Mouse (Mus musculus): ENCODE data around the gene Enpp4. TPM values are rescaled to one million over a fixed set of nuclear protein-coding genes. Genes with fewer than 3 reads are reported as not detected.

The Enpp4 gene
- 10 to 100 TPM; 15.5 to 16.1 TPM for total RNA-seq (2021)

DNA sequence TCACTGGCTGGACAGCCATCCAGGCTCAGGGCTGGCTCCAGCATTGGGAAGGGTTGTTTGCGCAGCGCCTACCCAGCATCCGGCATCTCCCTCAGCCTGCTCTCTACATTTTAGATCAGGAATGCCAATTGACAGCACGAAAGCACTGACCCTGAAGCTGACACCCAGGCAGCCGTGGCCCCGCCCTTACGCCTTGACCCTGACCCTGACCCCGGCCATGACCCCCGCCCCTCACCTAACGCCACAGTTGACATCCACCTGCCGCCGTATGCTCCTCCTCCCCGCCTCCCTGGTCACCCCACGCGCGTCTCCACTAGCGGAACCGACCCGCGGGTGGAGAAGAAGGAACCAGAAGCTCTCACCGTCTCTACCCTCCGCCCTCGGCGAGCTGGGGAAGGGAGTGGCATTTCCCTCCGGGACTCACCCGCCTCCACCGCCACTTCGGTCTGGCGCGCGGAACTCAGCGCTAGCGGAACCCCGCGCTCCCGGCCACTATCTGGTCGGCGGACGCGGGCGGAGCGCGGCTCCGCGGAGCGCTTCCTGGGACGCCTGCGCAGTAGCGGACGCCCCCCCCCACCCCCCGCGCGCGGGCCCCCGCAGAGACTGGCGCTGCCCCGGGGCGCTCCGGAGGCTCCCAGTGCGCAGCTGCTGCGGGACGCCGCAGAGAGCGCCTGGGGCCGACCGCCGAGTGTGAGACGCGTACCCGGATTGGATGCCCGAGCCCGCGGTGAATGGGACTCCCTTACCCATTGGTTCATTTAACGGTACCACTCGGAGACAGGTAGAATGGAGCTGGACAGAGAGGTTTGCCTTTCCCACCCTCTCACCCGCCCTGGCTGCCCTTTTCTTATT, at the start of gene Enpp4:
TSS of gene Enpp4 (minus strand) at position 523 of the 852 bp plus-strand sequence.
- peak; percentile 87 to 90 for DNase-seq

DNA sequence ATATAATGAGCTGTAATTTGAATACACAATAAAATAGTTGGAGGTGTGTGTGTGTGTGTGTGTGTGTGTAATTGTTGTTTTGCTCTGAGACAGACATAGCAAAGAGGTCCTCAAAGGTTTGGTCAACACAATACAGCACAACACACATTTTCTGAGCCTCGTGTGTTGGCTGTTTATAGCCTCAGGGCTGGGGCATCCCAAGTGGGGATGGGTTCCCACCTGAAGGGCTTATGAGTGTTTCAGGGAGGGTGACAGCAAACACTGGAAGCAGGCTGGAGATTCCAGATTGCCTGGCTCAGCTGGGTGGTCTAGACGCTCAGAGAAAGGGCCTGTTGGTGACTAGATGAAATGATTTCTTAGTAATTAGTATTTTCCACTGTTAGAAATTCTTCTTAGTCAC, 49.6 kb upstream of the Enpp4 start:
- DNase-seq = no peak

DNA sequence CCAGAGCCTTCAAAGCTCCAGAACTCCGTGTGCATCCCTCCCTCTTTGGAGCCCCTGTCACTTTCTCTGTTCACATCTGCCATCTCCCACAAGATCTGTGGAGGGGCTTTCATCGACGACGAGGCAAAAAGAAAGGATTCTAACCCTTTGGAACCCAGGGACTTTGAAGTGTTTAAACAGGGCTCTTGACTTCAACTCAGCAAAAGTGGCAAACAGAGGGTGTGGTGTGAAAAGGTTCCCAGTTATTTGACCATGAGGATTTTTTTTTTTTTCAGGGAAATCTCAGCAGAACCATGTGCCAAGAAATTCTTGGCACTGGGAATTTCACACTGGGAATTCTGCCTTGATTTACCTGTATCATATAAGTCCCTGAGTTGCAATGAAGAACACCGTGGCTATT, 48.3 kb upstream of the Enpp4 start:
- DNase-seq = no peak

DNA sequence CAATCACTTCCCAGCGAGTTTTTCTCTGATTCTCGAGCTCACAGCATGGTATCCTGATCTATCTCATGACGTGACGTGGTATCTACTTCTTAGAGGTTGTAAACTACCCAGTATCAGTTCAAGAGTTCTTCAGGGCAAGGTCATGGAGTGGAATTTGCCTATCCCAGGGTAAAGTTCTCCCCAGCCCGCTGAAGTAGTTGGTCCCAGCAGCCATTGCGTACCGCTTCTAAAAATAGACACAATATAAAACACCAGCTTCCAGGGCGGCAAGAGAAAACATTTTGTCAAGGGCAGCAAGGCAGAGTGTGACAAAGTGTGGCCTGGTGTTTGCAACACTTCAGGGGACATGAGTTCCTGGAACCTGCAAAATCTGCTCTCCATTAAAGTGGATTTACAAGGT, 46.3 kb upstream of the Enpp4 start:
- DNase-seq = no peak

DNA sequence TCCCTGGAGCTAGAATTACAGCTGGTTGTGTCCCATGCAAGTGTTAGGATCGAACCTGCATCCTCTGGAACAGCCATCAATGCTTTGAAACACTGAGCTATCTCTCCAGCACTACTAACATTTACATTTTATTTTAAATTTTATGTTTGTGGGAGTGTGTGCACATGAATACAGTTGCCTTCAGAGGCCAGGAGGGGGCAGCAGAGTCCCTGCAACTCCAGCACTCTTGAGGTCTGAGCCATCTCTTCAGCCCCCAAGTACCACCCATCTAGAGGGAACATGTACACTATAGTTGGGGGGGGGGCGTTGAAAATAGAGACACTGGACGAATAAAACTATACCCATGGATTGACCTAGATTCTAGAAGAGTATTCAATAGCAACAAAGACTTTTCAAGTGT, 45.5 kb upstream of the Enpp4 start:
- DNase-seq = no peak

DNA sequence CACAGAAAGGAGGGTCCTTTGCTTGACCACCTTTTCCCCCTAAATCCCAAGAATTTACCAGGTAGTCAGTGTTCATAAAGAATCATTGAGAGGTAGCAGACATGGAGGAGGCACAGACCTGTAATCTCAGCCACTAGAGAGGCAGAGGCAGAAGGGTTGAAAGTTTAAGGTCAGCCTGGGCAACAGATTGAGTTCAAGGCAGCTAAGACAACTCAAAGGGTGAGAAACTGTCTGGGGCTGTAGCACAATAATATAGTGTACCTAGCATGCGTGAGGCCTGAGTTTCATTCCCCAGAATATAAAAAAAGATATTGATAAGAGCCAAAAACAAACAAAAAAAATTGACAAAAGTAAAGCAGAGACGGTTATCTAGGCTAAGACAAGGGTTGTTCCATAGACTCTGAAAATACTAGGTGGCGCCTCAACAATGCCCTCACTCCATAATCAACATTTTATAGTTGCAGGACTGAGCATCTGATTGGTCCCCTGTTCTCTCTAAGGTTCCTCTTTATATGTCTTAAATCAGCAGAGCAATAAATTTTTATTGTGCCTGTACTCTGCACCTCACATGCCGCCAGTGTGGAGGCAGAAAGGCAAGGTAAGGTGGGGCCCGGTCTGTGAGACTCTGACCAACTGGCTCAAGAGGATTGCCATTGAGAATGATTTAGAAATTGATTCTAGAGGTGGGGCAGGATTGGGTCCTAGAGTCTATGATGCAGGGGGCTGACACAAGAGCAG, 42.7 kb upstream of the Enpp4 start:
- no peak for DNase-seq

DNA sequence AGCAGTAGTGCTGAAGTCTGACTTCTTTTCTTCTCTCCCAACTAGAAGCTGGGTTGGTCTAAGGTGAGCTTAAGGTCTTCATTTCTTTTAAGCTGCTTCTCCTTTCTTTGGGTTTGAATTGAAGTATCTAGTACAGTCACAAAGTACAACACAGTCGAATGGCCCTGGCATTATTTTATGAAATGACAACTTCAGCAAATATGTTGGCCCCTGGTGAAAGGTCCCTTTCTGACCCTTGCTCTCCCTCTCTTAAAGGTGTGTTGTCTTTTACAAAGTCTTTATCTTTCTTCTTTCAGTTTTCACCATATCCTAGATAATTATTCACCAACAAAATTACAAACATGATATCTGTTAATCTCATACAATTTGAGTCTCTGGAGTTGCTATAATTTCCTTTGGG, 40.2 kb upstream of the Enpp4 start:
- no peak for DNase-seq

DNA sequence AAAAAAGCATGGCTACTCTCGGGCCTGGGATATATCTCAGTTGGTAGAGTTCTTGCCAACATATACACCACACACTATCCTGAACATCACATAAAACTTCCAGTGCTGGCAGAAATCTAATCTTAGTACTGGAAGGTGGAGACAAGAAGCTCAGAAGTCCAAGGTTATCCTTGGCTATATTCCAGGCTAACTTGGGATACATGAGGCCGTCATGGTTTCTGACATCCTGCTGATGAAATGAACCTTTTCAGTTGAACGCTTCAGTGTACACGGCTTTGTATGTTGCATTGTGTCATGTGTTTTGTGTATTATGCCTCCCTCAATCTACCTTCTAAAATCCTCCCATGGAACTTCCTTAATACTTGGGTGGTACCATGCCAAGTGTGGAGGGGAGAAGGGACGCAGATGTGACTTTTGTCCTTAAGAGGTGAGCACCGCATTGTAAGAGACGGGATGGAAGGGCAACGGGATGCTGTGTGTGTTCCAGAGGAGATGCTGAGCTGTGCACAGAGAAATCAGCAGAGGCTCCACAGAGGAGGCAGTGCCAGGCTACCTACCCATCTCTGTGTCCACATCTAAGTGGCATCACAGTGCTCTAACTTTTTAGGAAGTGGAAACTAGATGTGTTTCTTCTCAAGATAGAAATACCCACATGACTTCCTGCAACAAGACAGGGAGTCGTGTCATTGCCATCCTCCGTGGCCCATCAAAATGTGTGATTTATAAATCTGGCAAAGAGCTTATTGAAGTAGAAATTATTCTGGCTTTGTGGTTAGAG, 31.4 kb upstream of the Enpp4 start:
- DNase-seq = no peak

DNA sequence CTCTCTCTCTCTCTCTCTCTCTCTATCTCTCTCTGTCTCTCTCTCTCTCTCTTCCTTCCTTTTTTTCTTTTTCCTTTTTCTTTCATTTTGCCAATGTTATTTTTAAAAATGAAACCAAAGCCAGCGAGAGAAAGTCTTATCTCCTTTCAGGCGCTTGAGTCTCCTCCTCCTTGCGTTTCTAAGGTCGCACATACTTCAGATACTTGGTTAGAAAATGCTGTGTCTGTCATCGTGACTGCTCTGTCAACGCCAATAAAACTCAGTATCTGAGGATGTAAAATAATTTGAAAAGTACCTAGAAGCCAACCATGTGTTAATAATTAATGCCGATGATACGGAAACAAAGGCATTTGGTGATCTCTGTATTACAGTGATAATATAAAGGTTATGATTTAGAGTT, 30.4 kb upstream of the Enpp4 start:
- no peak for DNase-seq

DNA sequence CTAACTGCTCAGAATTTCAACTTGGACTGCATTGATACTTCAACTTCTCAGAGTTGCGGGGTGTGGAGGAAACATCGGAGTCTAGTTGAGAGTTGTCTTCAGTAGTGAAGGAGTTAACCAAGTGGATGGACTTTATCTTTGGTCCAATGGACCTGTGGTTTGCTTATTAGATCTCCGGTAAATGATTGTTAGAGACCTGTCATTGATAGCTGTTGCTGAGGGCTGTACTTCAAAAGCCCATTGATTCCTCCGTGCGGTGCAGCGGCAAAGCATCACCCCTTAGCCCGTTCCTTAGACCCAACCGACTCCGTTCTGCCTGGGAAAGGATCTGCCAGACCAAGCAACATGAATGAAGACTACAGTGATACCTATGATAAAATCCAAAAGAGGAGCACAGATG, 28.9 kb upstream of the Enpp4 start:
- DNase-seq = no peak

DNA sequence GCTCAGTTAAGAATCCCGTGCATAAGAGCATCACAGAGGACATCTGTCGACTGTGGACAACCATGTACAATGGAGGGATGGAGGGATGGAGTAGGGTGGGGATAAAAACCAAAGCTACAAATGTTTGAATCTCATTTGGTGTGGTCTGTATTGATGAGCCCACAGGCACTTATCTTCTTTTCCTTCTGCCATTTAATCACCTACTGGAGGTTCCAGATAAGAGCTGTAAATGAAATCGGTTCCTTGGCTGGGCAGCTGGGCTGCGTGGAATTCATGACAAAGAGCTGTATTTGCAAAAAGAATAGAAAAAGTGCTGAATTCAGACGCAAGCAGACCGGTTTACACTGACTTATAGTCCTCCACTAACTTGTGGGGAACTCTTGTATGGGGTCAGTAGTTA, 28.5 kb upstream of the Enpp4 start:
- no peak for DNase-seq

DNA sequence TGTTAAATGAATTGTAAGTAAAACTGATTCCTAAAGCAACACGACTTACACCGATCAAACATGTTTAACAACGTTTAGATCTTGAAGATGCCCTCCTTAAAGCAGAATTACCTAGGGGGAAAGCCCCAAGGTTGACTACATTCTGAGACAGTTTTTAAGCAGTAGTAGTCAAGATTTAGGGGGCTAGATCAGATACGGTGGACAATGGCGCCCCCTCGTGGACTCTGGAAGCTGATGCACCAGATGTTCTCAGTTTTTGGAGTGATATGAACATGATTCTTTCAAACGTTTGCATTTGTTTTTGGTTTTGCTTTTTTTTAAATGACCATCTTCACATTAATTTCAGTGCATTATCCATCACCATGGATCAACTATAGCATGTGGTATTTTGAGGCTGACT, 24.8 kb upstream of the Enpp4 start:
- DNase-seq = peak; percentile 47 to 49

DNA sequence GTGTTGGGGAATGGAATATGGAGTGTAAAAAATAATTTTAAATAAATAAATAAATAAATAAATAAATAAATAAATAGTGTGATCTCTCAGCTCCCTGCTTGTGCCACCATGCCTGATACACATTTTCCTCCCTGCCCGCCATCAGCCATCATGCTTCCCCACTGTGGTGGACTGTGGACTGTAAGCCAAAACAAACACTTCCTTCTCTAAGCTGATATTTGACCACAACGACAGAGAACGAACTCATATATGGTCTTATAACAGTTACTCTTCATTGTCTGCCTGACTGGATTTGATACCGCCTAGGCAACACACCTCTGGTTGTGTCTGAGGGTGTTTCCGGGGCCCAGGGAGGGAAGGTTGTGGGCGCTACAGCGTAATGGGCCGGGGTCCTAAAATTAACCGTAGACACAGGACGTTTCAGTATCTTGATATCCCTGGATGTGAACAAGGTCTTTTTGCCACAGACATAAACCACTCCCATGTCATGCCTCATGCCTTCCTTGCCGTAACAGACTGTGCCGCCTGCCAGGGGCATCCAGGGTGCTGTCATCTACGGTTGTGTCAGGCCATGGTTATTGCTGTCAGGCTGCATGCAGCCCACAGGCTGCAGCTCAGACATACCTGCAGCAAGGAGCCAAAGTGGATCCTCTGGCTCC, 23.6 kb upstream of the Enpp4 start:
- DNase-seq = no peak

DNA sequence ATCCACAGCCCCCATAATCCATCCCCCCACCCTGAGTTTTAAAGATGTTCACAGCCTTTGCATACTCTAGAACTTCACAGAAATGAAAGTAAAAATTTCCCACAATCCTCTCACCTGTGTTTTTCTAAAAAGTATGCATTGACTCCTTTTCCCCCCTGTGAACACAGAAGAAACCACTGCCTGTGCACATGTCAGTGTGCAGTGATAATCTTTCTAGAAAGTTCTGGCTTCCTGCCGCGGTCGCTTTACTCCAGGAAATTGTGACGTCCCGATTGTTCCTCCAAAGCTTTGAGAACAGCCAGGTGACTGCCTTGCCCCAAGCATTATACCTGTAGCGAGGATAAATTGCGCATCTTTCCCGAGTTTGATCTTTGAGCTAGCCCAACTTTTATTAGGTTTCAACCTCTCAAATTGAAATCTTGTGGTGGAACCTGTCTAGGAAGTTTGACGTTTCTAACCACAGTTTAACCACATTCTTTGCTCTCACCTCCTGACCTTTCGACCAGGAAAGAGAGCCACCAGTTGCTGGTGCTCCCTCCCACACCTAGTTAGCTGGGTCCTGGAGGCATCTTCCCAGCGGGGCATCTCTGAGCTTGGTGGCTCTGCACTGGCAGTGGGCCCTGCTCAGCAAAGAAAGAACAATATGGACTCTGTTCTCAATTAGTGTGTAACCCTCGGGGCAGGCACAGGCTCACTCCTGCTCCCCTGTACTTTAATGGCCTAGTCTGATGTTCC, 15.9 kb upstream of the Enpp4 start:
- no peak for DNase-seq

DNA sequence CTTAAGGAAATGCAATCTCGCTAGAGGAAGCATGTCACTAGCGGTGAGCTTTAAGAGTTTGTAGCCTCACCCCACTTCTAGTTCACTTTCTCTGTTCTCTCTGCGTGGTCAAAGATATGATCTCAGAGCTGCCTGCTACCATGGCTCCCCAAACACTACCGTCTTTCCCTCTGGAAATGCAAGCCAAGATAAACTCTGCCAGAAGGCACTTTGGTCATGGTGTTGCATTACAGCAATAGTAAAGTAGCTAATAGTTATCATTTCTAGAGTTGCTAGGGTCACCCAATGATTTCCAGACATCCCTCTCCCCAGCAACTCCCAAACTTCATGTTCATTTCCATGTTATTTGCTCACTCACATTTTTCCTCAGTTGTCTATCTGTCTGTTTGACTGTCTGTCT, 12.6 kb upstream of the Enpp4 start:
- DNase-seq = no peak

DNA sequence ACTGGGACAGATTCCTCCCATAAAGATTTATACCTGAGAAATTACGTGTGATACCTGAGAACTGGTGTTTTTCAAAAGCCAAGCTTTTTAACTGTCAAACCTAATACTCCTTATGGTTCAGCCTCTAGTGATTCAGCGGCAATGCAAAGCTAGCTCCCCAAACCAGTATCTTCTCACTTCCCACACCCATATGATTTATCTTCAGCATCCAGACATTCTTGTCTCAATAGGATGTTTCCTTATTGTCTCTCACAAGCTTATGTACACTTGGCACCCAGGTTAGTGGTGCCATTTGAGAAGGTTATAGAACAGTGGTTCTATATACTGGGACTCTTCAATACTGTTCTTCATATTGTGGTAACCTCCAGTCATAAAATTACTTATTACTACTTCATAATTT, 12.1 kb upstream of the Enpp4 start:
- no peak for DNase-seq

DNA sequence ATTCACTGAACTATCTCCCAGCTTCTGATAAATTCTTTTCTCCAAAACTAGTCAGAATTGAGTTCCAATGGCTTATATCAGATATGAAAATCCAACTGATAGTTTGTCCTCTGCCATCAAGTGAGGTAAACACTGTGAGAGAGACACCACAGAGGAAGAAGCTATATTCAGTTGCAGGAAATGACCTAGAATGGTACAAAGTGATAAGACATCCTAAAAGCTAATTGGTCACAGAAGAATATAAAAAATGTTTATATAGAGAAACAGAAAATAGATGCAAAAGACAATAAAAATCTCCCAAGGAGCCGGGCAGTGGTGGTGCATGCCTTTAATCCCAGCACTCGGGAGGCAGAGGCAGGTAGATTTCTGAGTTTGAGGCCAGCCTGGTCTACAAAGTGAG, 11.0 kb upstream of the Enpp4 start:
- no peak for DNase-seq

DNA sequence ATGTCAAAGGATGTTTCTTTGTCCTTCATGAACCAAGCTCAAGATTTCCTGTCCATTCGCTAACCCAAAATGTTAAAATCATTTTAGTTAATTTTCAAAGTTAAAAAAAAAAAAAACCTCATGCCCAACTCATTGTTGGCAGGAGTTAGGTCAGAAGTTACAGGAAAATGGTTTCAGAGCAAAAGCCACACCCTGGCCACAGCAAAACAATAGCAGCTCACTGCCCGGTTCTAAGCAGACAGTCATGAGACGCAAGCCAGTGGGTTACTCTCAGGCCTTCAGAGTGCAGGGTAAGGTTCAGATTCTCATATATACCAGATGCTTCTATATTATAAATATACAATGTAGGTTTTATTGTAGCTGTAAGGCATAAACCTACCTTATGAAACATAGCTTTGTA, 2.7 kb upstream of the Enpp4 start:
- DNase-seq = no peak

DNA sequence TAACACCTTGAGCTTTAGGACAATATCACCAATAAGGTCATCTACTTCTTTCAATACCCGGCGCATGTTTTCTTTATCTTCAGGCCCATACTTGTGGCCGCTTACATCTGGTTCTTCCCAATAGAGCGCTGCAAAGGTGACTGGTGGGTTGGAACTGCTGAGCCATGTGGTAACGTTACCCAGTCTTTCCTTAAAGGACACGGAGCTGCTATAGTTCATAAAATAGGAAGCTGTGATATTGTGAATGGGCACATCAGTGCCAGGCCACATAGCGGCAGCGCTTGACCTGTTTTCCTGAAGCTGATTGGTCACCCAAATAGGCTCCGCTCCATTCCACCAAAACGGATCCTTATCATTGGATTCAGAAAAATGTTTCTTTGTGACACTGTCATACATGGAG, 3.6 kb downstream of the Enpp4 start:
- no peak for DNase-seq

DNA sequence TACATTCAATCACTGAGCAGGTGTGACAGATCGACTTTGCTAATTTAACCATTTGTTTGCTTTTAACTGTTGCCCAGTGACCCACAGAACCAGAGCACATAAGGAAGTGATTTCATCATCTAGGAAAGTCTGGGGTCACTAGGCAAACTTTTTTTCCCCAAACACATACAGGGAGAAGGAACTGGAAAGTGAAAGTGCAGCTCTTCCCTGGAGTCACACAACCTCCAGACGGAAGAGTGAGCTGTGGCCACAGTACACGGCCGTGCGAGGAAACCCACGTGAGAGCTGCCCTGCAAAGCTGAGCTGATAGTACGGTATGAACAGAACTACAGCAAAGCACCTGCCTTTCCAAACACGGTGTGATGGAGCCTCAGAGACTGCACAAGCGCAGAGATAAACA, 4.7 kb downstream of the Enpp4 start:
- DNase-seq = no peak

DNA sequence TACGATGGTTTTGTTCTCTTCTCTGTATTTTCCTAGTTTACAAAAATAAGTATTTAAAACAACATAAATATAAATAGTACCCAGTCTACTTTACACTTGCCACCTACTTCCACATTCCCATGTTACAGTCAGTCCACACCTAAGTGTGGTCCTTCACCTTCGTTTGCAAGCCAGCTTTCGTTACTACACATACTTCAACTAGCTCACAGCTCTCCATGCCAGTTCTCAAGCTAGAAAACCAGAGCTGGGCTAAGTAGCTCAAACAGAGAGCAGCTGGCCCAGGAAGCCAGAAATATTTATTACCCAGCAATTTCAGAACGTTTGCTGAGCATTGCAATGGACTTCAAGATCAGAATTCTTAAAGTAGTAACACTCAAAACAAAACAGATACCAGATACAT, 5.1 kb downstream of the Enpp4 start:
- no peak for DNase-seq

DNA sequence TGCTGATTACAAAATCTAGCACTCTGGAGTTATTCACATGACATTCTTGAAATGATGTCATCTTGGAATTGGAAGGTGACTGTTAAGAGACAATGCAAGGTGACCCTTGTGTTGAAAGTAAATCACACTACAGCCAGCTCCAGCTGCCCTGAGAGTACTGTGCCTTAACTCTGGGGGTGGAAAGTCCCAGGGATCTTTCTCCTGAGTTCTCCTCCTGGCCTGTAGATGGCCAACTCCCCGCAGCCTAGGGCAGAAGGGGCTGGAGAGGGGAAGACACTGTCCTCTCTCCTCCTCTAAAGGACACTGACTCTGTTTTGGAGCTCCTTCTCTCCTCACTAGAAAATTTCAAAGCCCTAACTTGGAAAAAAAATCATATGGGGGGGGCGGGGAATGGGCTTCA, 14.1 kb downstream of the Enpp4 start:
- DNase-seq = no peak
